Mouse (Mus musculus) lung, postnatal 14 days (tissue): ENCODE results near the gene Tpte.
A peak's percentile ranks its signal among the peaks of the same experiment; 100 is the strongest.

Experiments
- DNase-seq: peaks from one replicate; pipeline ENCODE4 v3.0.0; 2021

Tpte gene

DNA sequence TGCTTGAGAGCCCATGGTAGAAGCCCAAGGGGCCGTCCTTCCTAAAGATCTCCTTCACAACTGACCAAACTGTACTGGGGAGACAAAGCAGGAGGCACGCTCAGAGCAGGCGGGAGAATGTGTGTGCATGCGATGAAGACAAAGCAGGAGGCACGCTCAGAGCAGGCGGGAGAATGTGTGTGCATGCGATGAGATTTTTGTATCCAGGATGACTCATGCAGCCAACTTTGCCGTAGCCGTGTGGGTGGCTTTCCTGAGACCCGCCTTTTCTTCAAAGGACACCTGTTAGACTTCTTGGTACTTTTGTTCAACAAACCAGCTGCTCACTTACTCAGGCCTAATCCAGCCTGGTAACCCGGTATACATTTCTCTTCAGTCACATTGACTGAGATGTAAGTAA is 97.7 kb downstream of the Tpte start:
- DNase-seq = no peak

DNA sequence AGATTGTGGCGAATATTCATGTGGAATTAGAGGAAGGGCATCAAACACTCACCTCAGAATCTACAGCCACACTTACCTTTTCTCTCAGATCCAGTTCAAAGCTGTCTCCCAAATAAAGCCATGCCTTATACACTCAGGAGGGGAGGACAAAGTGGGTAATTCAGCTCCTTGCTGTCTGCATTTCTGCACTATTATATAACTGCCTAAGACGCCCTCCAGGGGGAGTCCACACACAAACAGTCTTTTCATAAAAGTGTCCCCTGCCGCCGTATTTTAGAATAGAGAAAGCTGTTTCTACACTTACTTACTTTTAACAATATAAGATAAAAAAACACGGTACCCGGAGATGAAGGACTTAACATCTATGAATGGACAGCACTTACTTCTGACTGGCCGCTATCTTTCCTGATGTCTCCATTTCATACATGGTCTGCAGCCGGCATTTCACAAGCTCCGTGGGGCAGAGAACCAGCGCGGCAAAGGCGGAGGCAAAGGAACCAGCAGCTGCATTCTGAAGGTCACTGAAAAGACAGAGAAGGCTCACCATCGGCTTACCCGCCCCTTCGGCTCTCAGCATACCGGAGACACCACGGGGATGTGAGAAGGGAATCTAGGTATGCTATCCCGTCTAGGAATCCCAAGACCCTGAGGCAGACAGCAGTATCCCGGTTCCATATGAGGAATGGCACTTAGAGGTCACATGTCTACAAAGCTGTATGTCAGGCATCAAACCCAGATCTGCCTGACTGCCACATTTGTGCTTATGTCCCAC is 99.8 kb downstream of the Tpte start:
- DNase-seq = no peak

DNA sequence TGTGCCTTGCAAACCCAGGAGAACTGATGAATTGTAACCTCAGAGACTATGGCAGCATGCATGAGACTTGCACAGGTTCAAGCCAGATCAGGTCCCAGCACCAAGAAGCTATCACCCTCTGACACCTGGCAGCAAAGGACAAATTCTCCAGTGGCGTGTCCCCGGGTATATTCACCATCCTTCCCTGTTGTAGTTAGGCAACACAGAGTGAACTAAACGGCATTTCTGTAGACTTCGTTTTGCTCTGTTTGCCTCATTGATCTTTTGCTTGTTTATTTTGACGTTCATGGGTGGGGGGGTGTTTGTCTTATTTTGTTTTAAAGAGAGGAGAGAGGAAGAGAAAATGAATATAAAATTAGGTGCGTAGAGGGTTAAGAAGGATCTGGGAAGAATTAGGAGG is 101.9 kb downstream of the Tpte start:
- no peak for DNase-seq

DNA sequence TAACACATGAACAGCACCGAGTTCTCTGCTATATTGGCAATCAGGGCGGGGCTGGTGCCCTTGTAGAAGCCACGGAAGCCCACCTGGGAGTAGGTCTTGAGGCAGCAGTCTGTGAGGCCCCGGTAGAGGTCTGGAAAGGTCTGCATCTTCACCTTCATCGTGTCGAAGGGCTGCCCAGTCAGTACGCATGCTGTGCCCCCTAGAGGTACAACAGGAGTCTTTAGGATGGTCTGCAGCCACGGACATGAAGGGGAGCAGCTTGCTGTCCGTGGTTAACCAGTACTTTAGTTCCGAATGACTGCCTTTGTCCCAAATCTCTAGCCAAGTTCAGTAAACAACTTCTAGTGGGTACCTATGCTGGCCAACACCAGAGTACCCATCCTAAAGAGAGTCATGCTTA is 106.6 kb downstream of the Tpte start:
- no peak for DNase-seq

DNA sequence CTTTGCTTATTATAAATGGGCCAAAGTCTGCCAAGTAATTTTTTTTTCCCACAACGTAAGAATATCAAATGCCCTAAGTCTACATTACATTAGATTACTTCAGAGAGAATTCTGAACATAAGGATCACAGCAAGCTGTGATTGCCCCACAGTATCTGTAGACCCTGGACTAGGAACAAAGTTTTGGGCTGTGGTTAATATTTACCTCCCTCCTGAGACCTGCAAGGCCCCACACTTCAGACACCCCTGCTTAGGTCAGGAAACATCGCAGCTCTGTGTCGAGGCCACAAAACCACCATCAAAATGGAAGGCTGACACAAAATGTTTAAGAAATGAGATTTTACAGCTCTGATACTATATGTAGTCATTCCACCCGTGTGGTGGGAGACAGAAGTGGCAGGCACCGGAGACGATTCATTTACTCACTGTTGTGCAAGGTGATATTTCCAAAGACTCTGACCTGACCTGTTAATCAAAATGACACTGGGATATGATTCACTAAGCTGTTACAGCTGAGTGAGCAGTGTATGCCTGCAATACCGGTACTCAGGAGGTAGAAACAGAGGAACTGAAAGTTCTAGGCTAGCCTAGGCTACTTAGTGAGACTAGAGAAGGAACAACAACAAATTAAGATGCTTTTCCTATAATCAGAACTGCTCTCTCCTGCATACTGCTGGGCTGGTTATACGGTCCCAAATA is 107.7 kb downstream of the Tpte start:
- no peak for DNase-seq

DNA sequence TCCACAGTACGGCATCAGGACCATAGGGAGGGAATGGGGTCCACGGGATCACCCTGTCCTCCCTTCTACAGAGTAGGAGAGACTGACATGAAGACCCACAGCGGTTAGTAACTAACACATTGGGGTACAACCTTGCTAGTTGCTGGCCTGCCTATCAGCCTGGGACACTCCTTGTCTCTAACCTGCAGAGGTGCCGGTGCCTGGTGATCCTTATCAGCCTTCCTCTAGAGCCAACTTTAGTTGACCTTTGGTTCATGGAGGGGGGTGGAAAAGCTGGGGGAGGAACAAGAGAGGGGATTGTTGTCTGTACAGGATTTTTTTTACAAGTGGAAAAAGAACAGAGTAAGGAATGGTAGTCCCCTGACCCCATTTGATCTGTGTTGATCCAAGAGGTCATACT is 111.2 kb downstream of the Tpte start:
- DNase-seq = no peak

DNA sequence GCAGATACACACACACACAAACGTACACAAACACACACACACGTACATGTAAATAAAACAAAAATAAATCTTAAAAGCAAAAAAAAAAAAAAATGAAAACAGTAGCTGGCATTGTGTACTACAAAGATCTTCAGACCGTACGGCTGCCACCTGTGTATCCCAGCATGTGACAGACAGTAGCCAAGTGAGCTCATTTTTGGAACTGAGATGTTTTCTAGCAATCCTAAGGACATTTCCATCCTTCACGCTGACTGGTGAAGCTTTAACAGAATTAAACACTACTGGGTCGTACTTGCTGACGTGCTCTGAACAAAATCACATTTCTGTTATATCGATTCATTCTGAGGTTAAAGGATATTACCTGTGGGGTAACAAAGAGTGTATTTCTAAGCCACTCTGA is 112.0 kb downstream of the Tpte start:
- no peak for DNase-seq

DNA sequence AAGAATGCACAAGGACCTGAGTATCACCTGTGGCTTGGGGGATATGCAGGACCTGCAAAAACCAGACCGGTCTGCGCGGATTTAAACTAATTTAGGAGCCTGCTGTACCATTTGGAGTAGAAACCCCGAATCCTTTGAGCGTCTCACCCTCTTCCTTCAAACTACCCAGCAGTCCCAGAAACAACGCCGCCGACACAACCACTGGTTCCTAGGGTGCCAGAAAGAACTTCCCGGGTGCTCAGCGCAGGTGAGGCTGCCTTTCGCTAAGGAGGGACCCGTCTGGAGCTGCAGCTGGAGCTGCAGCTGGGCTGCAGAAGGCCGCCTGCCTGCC is 114.5 kb downstream of the Tpte start:
- DNase-seq = no peak

DNA sequence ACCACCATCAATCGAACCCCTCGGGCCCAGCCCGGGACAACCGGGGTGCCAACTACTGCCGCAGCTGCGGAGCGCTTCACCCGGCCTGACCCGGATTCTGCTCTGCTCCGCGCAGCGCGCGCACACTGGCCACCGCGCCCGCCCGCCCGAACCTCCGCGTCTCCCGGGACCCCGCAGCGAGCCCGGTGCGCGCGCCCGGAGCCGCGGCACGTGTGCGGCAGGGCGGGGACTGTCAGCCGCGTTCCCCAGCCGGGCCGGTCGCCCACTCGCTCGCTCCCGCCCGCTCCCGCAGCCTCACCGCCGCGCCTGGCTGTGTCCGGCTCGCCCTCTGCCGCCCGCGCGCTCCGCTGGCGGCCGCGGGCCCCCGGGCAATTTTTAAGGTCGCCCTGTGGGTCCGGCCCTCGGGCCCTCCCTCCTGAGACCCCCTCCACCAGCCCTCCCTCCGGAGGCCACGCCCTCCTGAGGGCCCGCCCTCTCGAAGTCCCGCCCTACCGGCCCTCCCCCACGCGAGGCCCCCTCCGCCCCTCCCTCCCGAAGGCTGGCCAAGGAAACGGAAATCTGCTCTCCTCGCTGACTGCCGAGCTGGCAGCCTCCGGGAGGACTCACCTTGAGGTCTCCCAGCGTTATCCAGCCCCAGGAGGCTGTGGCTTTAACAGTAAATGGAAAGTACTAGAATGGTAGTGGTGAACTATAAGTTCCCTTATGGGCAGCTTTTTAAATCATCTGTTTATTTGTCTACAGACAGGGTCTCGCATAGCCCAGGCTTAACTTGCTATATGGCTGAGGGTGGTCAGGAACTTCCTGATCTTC is 115.1 kb downstream of the Tpte start, which contains the start of gene Slc25a15:
Slc25a15 (minus strand) TSS at position 456 of the 810 bp plus-strand sequence.
- DNase-seq = peak; percentile 90

DNA sequence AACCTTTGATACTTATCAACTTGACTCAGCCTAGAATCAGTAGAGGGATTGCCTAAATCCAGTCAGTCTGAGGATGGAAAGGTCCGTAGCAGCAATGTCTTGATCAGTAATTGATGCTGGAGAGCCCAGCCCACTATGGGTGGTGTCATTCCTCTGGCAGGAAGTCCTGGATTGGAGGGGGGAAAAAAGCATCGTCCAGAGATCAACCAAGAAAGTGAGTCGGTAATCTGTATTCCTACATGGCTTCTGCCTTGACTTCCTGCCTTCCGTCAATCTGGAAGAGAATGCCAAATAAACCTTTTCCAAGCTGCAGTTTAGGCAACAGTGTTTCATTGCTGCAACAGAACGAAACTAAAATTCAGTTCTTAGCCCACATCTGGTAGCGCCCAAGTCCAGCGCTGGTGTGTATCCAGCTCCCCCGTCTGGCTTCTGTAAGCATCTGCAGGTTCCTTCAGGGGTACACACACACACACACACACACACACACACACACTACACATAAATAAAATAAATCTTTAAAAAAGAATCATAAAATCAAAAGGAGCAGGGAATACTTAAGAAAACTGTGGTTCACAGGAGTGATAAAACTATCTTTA is 116.1 kb downstream of the Tpte start:
- no peak for DNase-seq

DNA sequence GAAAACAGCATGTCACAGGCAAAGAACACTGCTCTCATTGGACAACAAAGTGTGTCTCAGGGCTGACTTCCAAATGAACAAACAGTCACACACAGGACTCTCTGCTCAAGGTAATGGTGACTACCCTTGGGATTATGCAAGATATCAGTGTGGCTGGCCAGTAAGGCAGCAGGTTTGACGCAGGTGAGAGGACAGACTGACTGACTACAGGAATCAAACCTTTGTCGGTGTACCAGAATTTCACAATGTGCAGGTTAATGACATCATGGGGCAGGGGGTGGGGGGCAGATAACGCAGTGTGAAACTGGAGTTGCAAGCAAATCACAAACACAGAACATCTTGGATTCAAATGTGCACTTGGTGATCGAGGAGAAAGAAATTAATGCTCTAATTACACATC is 117.4 kb downstream of the Tpte start:
- DNase-seq = no peak

DNA sequence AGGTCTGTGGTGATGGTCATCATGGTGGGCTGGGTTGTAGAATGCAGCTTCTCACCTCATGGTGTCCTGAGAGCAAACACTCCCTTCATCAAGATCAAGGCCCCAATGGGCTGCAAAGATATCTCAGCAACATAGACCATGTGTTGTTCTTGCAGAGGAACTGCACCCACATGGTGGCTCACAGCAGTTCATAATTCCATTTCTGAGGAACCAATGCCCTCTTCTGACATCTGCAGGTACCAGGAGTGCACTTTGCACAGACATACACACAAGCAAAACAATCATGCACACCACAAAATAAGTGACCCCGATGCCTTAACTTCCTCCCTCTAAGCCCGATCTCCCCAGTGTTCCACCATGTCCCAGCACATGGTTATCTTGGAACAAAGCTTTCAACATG is 120.0 kb downstream of the Tpte start:
- DNase-seq = no peak

DNA sequence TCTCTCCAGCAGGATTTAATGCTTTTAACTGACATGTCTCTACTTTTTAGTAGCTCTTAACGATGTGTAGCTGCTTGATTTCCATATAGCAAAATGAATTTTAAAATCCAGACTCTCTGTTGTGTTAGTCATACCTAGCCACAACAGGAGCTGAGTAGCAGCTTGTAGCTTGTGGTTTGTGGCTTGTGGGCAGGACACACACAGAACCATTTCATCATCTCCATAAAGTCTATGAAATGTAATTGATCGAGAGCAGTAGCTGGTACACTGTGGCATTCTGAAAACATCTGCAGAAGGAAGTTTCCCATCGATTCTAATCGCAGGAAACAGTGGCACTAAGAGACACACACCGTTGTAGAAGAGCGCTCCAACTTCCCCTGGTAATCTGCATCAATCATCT is 122.5 kb downstream of the Tpte start:
- DNase-seq = no peak

DNA sequence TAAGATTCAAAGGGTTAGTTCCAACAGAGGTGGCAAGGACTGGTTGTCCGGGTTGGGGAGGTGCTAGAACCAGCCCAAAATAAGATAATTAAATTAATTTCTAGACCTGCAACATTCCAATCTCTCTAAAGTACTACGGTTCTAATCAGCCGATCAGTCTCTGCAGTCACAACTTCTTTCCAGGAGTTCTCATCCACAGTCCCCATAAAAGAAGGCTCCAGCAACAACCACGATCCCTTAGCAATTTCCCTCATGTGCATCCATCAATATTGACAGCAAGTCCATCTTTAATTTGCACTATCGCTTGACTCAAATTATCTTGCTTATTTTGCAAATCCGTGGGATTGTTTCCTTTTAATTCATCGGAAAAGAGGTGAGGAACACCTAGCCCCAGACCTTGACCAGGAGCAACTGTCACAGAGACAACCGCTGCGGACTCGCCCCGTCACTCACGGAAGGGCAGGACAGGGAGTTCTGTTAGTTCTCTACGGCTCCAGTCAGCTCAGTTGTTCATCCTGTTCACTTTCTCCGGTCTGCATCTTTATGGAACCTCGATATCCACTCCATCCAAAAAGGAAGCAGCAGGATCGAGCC is 127.5 kb downstream of the Tpte start:
- no peak for DNase-seq

DNA sequence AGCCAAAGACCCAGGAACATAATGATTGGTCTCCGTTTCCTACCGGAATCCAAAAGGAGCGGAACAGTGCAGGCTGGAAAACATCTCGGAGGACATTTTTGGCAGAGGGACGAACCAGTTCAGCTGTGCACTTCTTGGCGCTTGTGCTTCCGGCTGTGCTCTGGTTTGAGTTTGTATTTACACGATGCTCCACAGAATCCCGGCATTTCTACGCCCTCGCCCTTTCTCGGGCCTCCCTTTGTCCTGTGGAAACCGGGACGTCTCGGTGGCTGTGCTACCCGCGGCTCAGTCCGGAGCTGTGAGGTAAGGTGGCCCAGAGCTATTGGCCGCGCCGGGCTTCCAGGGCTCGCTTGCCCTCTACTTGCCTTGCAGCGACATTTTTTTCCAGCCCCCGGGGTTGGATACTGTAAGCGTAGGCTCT is 128.1 kb downstream of the Tpte start, which contains the start of gene Mrps31:
Mrps31 (plus strand) TSS at position 80 of the 421 bp plus-strand sequence.
- peak; percentile 83 for DNase-seq

DNA sequence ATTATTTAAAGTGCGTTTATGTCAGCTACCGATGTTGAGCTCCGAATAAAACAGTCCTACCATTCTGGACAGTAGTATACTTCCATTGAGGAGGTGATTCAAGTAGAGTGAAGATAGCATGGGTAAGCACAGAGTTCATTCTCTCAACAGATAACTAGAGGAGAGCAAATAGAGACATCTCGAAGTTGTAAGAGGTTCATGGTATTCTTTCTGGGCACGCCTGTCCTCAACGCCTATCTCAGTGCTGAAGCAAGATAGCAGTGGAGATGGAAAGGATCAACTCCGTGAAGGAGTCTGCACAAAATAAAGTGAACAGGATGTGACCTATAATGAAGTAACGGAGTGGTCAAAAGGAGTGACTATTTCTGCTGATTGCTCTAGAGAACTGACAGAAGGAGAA is 128.7 kb downstream of the Tpte start:
- no peak for DNase-seq
